Mouse (Mus musculus) brown adipose tissue, adult 24 weeks (tissue): ENCODE measurements at regions not wholly inside any gene's neighbourhood (a gene's known extent, or its start where the extent isn't known, plus 50 kb on each side); places are given as distances from the start of the nearest gene placed in this dataset.

Source experiments
- H3K27ac ChIP-seq: fragments of 200-500 bp; replicated peaks from 2 replicates; pipeline ENCODE4 v1.5.1; 2012; ENCODE audit warnings: low read depth, mild to moderate bottlenecking, low read length
- H3K4me1 ChIP-seq: fragments of 200-500 bp; 2 replicates; pipeline ENCODE4 v1.6.1; 2012; ENCODE audit warnings: low read length, mixed read lengths; ENCODE audit not compliant: control insufficient read depth, insufficient read depth, insufficient read length
- H3K4me3 ChIP-seq: fragments of 200-500 bp; 2 replicates; pipeline ENCODE4 v1.5.1; 2012; ENCODE audit warnings: low read depth, mild to moderate bottlenecking, low read length, moderate library complexity; ENCODE audit not compliant: insufficient read depth

GRCm38 (mm10) chr3:57228400-57228799, 73.4 kb downstream of the Tm4sf1 start:
- no peaks in the 10 kb centered on the region for H3K4me1 ChIP-seq
- no peak overlapping the region for H3K27ac ChIP-seq
- H3K4me3 ChIP-seq, result no peak overlapping the region

DNA sequence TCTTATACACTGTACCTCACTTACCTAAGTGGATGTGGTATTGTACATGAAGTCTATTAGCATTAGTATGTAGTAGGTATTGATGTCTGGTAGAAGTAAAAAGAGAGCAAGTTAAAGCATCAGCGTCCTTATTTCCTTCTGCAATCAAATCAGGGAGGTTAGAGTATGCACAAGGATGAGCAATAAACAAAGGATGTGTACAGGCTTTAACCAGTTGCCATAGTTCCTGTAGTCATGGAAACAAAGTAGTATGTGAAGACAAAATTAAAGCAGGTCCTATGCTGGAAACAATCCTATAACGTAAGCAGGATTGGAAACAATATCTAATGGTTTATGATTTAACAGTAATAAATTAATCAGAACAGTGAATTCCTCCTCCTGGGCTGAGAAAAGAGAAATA, 78.0 kb downstream of the Tm4sf1 start:
- H3K4me3 ChIP-seq, result no peak overlapping the region
- H3K4me1 ChIP-seq, result no peaks in the 10 kb centered on the region
- H3K27ac ChIP-seq, result no peak overlapping the region

DNA sequence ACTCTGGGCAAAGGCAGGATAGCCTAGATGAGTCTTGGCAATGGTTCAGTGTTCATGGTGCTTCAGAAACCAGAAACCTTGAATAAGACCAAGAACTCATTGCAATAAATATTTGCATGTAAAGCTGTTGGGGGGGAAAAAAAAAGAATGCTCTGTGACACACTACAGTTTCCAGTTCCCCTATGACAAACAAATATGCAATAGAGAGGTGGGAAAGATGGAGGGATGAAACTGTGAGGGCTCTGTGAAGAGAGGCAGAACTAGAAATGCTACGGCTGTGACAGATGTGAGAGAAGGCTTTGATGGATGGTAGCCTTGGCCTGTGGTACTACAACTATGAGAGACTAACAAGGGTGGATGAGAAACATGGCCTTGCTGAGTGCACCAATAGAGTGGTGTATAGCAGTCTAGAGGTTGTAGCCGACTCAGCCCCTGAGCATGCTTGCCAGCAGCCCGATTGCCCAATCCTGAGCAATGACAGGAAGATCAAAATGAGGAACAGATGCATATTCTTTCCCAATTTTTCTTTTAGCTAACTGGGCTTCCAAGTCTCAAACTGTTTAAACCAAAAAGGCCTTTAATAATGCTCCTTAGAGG, 79.4 kb downstream of the Tm4sf1 start:
- no peak overlapping the region for H3K27ac ChIP-seq
- H3K4me3 ChIP-seq, result no peak overlapping the region
- no peaks in the 10 kb centered on the region for H3K4me1 ChIP-seq

DNA sequence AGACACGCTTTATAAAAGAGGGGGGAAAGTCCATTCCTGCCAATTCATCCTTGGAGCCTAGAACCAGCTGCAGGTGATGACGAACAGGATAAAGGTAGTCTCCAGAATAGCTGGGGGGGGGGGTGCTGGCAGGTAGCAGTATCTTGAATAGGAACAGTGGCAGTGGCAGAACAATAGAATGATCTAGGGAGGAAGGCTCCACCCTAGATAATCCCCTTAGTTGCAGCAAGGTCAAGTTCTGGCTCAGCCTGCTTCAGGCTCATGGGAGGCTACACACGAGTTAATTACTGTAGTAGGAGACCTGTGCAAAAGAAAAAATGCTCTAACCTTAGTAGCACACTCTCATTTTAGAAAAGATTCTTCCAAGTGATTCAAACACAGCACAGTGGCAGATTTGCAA, 83.4 kb downstream of the Tm4sf1 start:
- Histone ChIP-seq H3K27ac (no peak overlapping the region), H3K4me3 (no peak overlapping the region), H3K4me1 (no peaks in the 10 kb centered on the region)

DNA sequence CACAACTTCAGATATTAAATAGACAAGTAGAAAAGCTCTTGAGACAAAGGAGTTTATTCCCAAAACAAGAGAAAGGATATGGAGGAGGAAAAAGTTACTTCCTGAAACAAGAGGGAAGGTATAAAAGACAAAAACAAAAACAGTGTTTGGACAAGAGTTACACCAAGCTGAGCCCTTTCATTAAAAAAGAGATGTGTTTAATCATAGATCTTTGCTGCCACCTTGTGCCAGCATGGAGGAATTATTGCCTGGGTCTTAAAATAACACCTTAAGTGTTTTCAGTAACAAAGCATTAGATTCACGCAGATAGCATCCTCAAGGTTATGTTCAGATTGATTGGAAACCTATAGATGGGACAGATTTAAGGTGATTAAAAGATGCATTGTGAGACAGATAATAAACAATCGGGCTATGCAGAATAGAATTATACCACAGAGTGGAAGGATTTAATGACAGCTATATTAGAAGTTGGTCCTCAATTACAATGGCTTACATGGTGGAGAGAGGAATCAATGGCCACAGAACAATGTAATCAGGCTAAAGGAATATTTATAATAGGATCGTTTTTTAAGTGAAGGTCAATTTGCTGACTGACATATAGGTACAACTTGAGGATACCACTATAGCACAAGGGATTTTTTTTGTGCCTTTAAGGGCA, 97.6 kb downstream of the Tm4sf1 start:
- no peak overlapping the region for H3K4me3 ChIP-seq

DNA sequence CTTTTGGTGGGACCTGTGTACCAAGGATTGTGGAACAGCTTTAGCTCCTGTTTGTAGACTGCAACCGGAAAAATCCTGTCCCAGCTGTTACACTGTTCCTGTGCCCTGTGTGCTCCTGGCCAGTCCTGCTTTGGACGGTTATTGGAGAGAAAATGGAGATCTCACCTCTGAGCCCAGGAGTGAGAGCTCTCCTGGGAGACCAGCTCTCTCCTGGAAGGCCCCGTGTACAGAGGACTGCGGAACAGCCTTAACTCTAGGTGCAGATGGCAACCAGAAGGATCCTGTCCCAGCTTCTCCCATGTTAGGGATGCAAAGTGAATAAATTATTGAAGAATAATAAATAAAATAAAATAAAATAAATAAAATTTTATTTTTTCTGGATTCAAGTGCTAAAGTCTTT, 98.4 kb downstream of the Tm4sf1 start:
- no peak overlapping the region for H3K27ac ChIP-seq
- H3K4me1 ChIP-seq, result no peaks in the 10 kb centered on the region
- no peak overlapping the region for H3K4me3 ChIP-seq

More for the DNA sequence above, 97.6 kb downstream of the Tm4sf1 start:
- H3K27ac ChIP-seq, result no peak overlapping the region
- H3K4me1 ChIP-seq, result no peaks in the 10 kb centered on the region

GRCm38 (mm10) chr3:57181587-57181986, 120.2 kb downstream of the Tm4sf1 start:
- H3K4me3 ChIP-seq, result no peak overlapping the region
- peak overlapping the region; percentile 24 for H3K27ac ChIP-seq
- peaks cover 6% of the 10 kb centered on the region for H3K4me1 ChIP-seq

GRCm38 (mm10) chr3:57153177-57153948, 148.4 kb downstream of the Tm4sf1 start:
- H3K27ac ChIP-seq, result no peak overlapping the region
- no peak overlapping the region for H3K4me3 ChIP-seq
- no peaks in the 10 kb centered on the region for H3K4me1 ChIP-seq

- H3K27ac ChIP-seq, result no peak overlapping the region
- H3K4me1 ChIP-seq, result no peaks in the 10 kb centered on the region
- H3K4me3 ChIP-seq, result no peak overlapping the region
Measured at GRCm38 (mm10) chr3:57149156-57149555, 152.6 kb downstream of the Tm4sf1 start.

DNA sequence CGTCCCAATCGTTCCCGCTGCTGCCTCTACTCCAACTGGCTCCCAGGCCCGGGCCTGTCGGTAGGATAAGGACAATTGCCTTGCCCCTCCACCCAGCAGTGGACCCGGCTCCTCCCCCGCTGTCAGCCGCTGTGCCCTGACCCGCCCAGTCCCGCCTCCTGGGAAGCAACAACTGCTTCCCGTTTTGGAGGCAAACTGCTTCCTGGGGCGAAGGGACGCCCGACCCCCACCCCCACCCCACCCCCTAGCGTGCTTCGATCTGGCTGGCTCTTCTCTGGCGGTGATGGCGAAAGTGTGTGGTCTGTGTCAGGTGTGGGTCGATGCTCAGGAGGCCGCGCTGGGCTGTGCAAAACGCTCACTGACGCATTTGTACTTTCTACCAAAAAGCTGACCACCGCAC, 164.9 kb downstream of the Tm4sf1 start:
- no peaks in the 10 kb centered on the region for H3K4me1 ChIP-seq
- no peak overlapping the region for H3K27ac ChIP-seq
- peak overlapping the region; percentile 31 for H3K4me3 ChIP-seq

- H3K4me1 ChIP-seq, result no peaks in the 10 kb centered on the region
- no peak overlapping the region for H3K27ac ChIP-seq
- H3K4me3 ChIP-seq, result no peak overlapping the region
Measured at GRCm38 (mm10) chr3:57128606-57129005, 173.2 kb downstream of the Tm4sf1 start.

- H3K4me3 ChIP-seq, result no peak overlapping the region
- no peaks in the 10 kb centered on the region for H3K4me1 ChIP-seq
- no peak overlapping the region for H3K27ac ChIP-seq
Measured at GRCm38 (mm10) chr3:57125792-57126485, 175.8 kb downstream of the Tm4sf1 start.

- no peaks in the 10 kb centered on the region for H3K4me1 ChIP-seq
- no peak overlapping the region for H3K27ac ChIP-seq
- no peak overlapping the region for H3K4me3 ChIP-seq
Measured at GRCm38 (mm10) chr3:57118016-57118415, 183.8 kb downstream of the Tm4sf1 start.

DNA sequence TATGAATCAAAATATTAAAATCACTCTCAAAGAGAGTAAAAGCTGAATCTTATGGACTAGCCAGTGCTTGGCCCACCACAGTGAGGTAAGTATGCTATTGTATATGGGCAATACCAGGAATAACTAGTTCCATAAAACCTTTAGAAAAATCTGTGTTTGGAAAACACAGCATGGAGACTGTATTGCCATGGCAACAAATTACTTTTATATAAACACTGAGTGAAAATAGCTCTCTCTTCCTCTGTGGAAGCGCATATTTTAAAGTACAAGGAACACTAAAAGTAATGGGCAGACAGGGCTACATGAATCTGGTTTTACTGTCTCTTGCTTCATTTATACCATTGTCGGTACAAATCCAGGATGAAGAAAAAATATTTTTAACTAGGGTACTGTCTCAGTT, 199.5 kb downstream of the Tm4sf1 start:
- no peak overlapping the region for H3K27ac ChIP-seq
- H3K4me3 ChIP-seq, result no peak overlapping the region
- H3K4me1 ChIP-seq, result no peaks in the 10 kb centered on the region

DNA sequence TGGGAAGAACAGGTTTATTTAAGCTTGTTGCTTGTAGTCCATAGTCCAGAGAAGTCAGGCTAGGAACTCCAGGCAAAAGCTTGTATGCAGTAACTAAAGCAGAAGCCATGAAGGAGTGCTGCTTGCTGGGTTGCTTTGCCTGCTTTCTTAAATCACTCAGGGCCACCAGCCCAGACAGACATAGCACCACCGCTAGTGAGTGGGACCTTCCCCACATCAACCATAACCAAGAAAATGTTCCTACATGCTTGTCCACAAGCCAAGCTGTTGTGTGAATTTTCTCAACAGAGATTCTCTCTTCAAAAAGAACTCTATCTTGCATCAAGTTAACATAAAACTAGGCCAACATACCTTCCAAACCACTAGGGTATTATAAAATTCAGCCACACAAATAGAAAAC, 201.3 kb downstream of the Tm4sf1 start:
- Histone ChIP-seq H3K4me1 (no peaks in the 10 kb centered on the region), H3K4me3 (no peak overlapping the region), H3K27ac (no peak overlapping the region)
